Mouse (Mus musculus) small intestine, adult 2 months (tissue): Measurements from ENCODE around the gene Lrch1.

ENCODE experiments used
- CTCF ChIP-seq: fragments of 200-500 bp; IDR thresholded peaks from 2 replicates; pipeline ENCODE4 v1.5.1; 2012; ENCODE audit warnings: low read depth, mild to moderate bottlenecking, control low read depth, inconsistent platforms, low read length, moderate library complexity, mixed read lengths; ENCODE audit not compliant: insufficient replicate concordance, insufficient read length; ENCODE audit errors: extremely low read depth
- POLR2A ChIP-seq: fragments of 200-500 bp; IDR thresholded peaks from 2 replicates; pipeline ENCODE4 v1.6.1; 2012; ENCODE audit warnings: low read depth, mild to moderate bottlenecking, control low read depth, inconsistent platforms, low read length, moderate library complexity

GRCm38 (mm10) chr14:74908250-74908649 is 39.4 kb downstream of the Lrch1 start:
- TF ChIP-seq POLR2A, result no peak
- no peak for TF ChIP-seq CTCF
